Mouse (Mus musculus): Measurements from ENCODE around the gene Kcnj15. TPM values are rescaled to one million over a fixed set of nuclear protein-coding genes. Genes with fewer than 3 reads are reported as not detected.

Kcnj15 gene
- polyA plus RNA-seq, 1 experiment, result 34.3 TPM

DNA sequence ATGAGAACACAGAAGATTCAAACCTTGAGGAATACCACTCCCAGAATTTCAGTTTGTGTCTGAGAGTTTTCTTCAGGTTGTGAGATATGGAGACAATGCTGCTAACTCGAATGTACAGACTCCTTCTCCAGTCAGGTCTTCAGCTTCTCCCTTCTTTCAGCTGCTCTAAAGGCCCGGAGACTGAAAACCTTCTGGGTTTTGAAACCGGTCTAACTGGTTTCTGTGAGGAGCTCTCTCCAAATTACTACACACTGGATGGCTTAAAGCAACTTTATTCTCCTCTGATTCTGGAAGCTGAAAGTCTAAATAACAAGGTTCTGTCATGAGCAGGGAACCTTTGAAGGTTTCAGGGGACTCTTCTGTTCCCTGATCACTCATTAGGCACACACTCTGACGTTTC, 36.3 kb upstream of the Kcnj15 start:
- Histone ChIP-seq H3K4me1 (ENCODE audit: control insufficient read depth, insufficient read depth, low read length) (peaks cover 4% of the 10 kb centered on the region; the same call in 1 of the 2 replicates), H3K4me3 (replicated peaks; ENCODE audit: extremely low read depth, low read depth, low read length) (no peak overlapping the region)
- TF ChIP-seq CTCF (IDR thresholded peaks at IDR 0.05; ENCODE audit: insufficient read depth, low read length), result no peak
- no peak for TF ChIP-seq POLR2A (IDR thresholded peaks at IDR 0.05; ENCODE audit: borderline replicate concordance, extremely low read depth, low read depth, low read length)
- WGBS, result 72% methylated on average over 4 of the region's 4 CpGs
- no peak for DNase-seq

DNA sequence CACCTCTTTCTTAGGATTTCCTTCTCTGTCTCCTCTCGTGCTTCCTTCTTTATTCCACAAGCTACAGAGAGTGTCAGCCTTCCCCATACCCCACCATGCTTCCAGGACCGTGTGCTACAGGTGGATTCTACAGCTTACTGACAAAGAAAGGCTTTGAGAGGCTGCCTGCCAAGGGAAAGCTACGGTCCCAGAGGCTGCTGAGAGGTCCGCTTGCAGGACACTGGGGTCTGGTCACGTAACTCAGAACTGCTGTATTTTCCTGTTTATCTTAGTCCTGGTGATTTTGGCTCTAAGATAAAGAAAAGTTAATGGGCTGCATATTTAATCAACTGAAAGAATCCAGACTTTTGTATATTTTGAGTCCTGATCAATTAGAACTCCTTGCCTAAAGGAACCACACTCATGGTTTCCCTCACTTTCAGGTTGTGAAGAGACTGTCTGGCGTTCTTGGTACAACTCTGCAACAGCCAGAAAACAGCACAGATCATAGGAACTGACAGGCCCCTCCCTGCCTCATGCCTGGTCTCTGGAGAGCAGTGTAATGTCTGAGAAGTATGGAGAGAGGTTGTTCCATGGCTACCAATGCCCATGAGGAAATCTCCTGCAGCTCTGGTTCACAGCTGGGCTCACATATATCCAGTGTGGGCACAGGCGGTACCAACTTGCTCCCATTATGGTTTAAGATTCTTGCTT, 35.2 kb upstream of the Kcnj15 start:
- H3K4me1 ChIP-seq (ENCODE audit: control insufficient read depth, insufficient read depth, low read length), result peaks cover 4% of the 10 kb centered on the region; the same call in 1 of the 2 replicates
- TF ChIP-seq POLR2A (IDR thresholded peaks at IDR 0.05; ENCODE audit: borderline replicate concordance, extremely low read depth, low read depth, low read length), result no peak
- no peak for TF ChIP-seq CTCF (IDR thresholded peaks at IDR 0.05; ENCODE audit: insufficient read depth, low read length)
- no peak overlapping the region for H3K4me3 ChIP-seq (replicated peaks; ENCODE audit: extremely low read depth, low read depth, low read length)
- DNase-seq, result no peak
- WGBS, result 30% methylated on average over 7 of the region's 7 CpGs

- H3K4me1 ChIP-seq (ENCODE audit: control insufficient read depth, insufficient read depth, low read length), result peaks cover 4% of the 10 kb centered on the region; the same call in 1 of the 2 replicates
- H3K4me3 ChIP-seq (replicated peaks; ENCODE audit: extremely low read depth, low read depth, low read length), result no peak overlapping the region
- DNase-seq, result peak; percentile 36
- WGBS, result 60% methylated on average over 8 of the region's 8 CpGs
- TF ChIP-seq CTCF (IDR thresholded peaks at IDR 0.05; ENCODE audit: insufficient read depth, low read length) (no peak), POLR2A (IDR thresholded peaks at IDR 0.05; ENCODE audit: borderline replicate concordance, extremely low read depth, low read depth, low read length) (no peak)
Observed at GRCm38 (mm10) chr16:95223435-95223834, 33.9 kb upstream of the Kcnj15 start.

GRCm38 (mm10) chr16:95225285-95225684, 32.1 kb upstream of the Kcnj15 start:
- no peak for DNase-seq
- TF ChIP-seq CTCF (IDR thresholded peaks at IDR 0.05; ENCODE audit: insufficient read depth, low read length) (no peak), POLR2A (IDR thresholded peaks at IDR 0.05; ENCODE audit: borderline replicate concordance, extremely low read depth, low read depth, low read length) (no peak)
- 39% methylated on average over 7 of the region's 7 CpGs for WGBS
- Histone ChIP-seq H3K4me1 (ENCODE audit: control insufficient read depth, insufficient read depth, low read length) (peaks cover 4% of the 10 kb centered on the region; the same call in 1 of the 2 replicates), H3K4me3 (replicated peaks; ENCODE audit: extremely low read depth, low read depth, low read length) (no peak overlapping the region)

DNA sequence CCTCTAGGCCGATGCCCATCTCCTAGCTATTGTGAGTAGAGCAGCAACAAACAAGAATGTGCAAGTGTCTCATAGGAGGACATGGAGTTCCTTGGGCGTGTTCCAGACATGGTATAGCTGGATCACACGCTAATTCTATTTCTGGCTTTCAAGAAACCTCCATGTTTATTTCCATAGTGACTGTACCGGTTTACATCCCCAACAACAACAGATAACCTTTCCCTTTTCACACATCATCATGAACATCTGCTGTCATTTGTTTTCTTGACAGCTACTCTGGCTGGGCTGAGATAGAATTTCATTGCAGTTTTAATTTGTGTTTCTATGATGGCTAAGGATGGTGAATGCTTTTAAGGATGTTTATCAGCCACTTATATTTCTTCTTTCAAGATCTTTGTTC, 25.6 kb upstream of the Kcnj15 start:
- no peak for DNase-seq
- Histone ChIP-seq H3K4me1 (ENCODE audit: control insufficient read depth, insufficient read depth, low read length) (no peaks in the 10 kb centered on the region), H3K4me3 (replicated peaks; ENCODE audit: extremely low read depth, low read depth, low read length) (no peak overlapping the region)
- 50% methylated on average over 4 of the region's 4 CpGs for WGBS
- no peak for TF ChIP-seq CTCF (IDR thresholded peaks at IDR 0.05; ENCODE audit: insufficient read depth, low read length)
- TF ChIP-seq POLR2A (IDR thresholded peaks at IDR 0.05; ENCODE audit: borderline replicate concordance, extremely low read depth, low read depth, low read length), result no peak

DNA sequence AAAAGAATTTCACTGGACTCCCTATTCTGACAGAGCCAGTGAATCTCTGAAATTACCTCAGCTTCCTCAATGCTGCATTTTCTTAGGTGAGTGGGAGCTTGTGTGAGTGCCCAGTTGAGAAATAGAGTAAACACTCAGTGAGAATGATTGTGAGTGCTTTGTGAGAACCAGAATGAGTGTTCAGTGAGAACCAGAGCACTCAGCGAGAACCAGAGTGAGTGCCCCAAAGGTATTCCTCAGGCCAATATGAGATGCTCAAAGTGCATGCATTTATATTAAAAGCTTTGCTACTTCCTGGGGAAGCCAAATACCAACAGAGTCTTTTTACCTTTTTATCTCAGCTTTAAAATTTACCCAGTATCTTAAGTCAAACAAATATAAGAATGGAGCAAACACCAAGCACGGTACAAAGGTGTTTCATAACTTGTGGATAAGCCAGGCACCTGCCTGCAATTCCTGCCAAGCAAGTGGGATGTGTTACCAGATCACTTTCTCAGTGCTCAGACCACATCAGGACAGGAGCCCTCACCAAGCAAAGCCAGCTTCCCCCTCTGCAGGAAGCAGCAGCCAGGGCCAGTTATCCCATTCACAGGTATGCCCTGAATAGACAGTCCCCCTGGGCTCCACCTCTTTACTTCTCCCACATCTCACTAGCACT, 22.3 kb upstream of the Kcnj15 start:
- WGBS, result 65% methylated on average over 2 of the region's 2 CpGs
- Histone ChIP-seq H3K4me3 (replicated peaks; ENCODE audit: extremely low read depth, low read depth, low read length) (no peak overlapping the region), H3K4me1 (ENCODE audit: control insufficient read depth, insufficient read depth, low read length) (no peaks in the 10 kb centered on the region)
- DNase-seq, result no peak
- no peak for TF ChIP-seq POLR2A (IDR thresholded peaks at IDR 0.05; ENCODE audit: borderline replicate concordance, extremely low read depth, low read depth, low read length)
- TF ChIP-seq CTCF (IDR thresholded peaks at IDR 0.05; ENCODE audit: insufficient read depth, low read length), result no peak

DNA sequence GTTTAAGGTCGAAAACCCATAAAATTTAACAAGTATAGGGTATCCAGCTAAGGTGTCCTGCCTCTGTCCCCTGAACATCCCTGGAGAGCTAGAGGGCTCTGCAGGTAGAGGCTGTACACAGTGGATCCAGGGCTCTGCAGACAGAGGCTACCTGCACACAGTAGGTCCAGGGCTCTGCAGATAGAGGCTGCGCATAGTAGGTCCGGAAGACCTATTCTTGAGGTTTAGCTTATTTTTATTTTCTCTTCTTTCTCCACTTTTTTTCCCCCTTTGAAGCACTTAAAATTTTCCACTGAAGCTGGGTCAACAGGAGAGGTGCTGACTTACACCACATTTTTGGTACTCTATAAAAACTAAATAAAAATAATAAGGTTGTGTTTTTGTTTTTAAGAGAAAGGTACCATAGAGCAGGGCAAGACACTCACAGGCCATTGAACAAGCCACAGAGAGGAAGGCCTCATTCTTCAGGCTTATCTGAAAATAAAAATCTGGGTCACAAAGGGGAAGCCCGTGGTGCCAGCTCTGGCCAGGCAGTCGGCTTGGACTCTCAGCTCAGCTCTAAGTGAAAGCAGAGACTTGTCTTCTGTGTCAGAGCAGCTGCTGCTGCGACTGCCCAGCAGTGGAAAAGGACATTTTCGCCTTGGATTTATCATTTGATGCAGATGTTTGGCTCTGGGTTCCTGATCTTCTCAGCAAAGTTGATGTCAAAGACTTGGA, 18.0 kb upstream of the Kcnj15 start:
- TF ChIP-seq CTCF (IDR thresholded peaks at IDR 0.05; ENCODE audit: insufficient read depth, low read length) (no peak), POLR2A (IDR thresholded peaks at IDR 0.05; ENCODE audit: borderline replicate concordance, extremely low read depth, low read depth, low read length) (no peak)
- peak; percentile 20 for DNase-seq

GRCm38 (mm10) chr16:95240688-95241087, 16.7 kb upstream of the Kcnj15 start:
- TF ChIP-seq POLR2A (IDR thresholded peaks at IDR 0.05; ENCODE audit: borderline replicate concordance, extremely low read depth, low read depth, low read length) (no peak), CTCF (IDR thresholded peaks at IDR 0.05; ENCODE audit: insufficient read depth, low read length) (no peak)
- 49% methylated on average over 5 of the region's 5 CpGs for WGBS
- no peak overlapping the region for H3K4me3 ChIP-seq (replicated peaks; ENCODE audit: extremely low read depth, low read depth, low read length)
- H3K4me1 ChIP-seq (ENCODE audit: control insufficient read depth, insufficient read depth, low read length), result peaks cover 3% of the 10 kb centered on the region
- DNase-seq, result no peak

More for the DNA sequence above, 18.0 kb upstream of the Kcnj15 start:
- 58% methylated on average over 7 of the region's 7 CpGs for WGBS
- Histone ChIP-seq H3K4me1 (ENCODE audit: control insufficient read depth, insufficient read depth, low read length) (no peaks in the 10 kb centered on the region; the same call in none of the 2 replicates), H3K4me3 (replicated peaks; ENCODE audit: extremely low read depth, low read depth, low read length) (no peak overlapping the region)

DNA sequence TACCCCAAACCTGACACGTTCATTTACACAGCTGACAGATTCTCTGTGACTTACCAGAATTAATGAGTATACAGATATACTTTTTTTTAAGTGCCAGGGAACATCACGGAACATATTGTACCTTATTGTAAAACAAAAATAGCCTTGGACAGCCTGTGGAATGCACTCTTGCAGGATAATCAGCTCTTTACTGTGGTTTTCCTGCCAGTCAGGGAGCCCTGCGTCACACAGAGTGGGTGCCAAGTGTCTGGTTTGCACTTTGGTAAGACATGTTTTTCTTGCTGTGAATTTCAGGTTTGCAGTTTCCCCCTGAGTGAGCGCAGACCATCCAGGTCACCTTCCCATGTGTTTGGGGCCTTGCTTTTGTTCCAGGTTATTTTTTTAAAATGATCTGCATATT, 15.8 kb upstream of the Kcnj15 start:
- TF ChIP-seq CTCF (IDR thresholded peaks at IDR 0.05; ENCODE audit: insufficient read depth, low read length), result no peak
- TF ChIP-seq POLR2A (IDR thresholded peaks at IDR 0.05; ENCODE audit: borderline replicate concordance, extremely low read depth, low read depth, low read length), result no peak
- Histone ChIP-seq H3K4me1 (ENCODE audit: control insufficient read depth, insufficient read depth, low read length) (peaks cover 3% of the 10 kb centered on the region), H3K4me3 (replicated peaks; ENCODE audit: extremely low read depth, low read depth, low read length) (no peak overlapping the region)
- WGBS, result 42% methylated on average over 4 of the region's 4 CpGs
- DNase-seq, result peak; percentile 63

Measured in lung, adult 2 months (tissue).